Mouse (Mus musculus): ENCODE results near the gene Cdh20.
"Not testable (repeated sequence)": the region's sequence is repeated elsewhere in the genome, so short reads cannot be mapped to it uniquely, and the experiment has no call there.

Gene Cdh20

DNA sequence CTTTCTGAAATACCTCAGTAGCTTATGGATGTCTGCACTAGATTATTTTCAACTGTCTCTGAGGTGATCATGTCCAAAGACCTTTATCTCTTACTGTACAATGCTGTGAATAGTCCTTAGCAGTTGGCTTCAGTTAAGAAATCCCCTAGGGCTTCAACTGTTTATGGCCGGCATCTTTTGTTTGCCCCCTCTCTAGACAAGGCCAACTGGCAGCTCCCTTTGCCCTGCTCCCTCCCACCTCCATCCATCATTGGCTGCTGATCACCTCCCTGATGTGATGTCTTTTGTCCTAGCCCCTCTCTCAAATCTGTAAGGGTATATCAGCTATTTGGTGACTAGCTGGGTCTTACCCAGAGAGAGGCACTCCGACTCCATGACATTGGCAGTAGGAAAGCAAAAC, 148.2 kb downstream of the Cdh20 start:
- DNase-seq (ENCODE audit: low spot score): peak; percentile 37

DNA sequence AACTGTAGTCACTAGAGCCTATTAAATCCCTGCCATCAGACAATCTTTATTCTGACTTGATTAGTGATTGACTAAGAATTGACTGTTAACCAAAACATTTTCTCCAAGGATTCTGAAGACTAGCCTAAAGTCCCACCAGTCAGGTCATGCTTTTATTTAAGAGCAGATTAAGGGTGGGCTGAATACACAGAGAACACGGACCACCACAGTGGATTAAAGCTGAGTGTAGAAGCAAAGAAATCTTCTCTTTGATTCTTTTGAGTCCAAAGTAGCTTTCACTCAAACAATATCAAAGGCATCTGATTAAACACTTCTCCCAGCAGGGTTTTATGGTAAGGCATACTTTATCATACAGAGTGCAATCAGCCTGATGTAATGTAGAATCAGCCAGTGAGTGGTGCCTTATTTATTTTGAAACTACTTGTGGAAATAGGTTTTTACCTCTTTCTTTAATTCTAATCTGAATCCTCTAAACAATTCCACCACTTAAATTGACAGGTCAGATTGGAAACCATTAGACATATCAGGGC, 149.0 kb downstream of the Cdh20 start:
- no peak for DNase-seq (ENCODE audit: low spot score)

DNA sequence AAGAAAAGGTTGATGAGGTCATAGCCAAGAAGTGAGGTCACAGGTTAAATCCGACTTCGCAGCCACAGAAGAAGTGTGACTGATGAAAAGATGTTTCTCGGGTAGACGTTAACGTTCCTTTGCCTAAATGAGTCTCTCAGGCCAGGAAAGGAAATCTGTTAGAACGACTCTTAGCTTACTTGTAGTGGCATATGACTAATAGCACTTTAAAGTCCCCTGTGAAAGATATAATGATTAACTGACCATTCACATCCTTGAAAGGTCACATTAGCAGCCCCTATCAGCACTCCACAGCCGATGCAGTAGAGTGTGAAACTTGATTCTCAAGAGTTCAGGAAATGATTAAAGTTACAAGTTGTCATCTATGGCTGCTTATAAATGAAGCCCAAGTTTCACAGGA, 164.7 kb downstream of the Cdh20 start:
- DNase-seq (ENCODE audit: low spot score): peak; percentile 50

DNA sequence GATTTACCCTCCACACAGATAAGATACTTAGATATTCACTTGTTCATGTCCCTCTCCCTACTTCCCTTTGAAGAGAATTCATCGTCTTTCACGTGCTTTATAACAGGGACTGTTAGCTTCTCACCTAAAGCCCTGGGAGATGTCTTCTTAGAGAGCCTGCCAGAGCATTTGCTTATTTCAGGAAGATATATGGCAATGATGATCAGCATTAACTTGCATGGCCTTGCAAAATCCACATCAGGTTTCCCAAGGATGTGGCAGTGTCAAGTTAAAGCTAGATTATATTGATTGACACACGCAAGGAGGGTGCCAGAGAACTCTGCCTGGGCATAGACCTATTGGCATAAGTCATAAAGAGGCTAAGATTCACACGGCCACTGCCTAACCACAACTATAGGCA, 168.6 kb downstream of the Cdh20 start:
- no peak for DNase-seq (ENCODE audit: low spot score)

DNA sequence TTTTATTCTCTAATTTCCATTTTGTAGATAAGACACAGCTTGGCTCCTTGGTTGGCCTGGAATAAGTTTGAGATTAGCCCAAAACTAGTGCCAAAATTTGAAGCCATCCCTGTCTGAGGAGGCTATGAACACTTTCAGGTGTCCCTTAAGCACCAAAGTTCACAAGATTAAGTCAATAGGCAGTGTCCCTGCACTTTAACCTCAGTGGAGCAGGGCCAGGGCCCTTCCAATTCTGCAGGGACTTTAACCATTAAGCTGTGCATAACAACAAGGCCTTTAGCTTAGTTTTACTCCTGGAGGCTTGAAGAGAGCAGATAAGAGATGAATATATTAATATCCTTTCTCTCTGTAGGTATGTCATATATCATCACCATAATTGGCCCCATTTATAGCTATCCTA, 170.8 kb downstream of the Cdh20 start:
- DNase-seq (ENCODE audit: low spot score): no peak

- DNase-seq (ENCODE audit: low spot score): peak; percentile 75
Measured at GRCm38 (mm10) chr1:104944470-104945109, 176.3 kb downstream of the Cdh20 start.

GRCm38 (mm10) chr1:104945110-104945489, 176.8 kb downstream of the Cdh20 start:
- DNase-seq (ENCODE audit: low spot score): no peak

DNA sequence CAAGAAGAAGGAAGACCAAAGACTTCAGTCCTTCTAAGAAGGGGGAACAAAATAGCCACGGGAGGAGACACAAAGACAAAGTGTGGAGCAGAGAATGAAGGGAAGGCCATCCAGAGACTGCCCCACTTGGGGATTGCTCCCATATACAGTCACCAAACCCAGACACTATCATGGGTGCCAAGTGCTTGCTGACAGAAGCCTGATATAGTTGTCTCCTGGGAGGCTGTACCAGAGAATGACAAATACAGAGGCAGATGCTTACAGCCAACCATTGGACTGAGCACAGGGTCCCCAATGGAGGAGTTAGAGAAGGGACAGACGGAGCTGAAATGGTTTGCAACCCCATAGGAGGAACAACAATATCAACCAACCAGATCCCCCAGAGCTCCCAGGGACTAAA, 181.3 kb downstream of the Cdh20 start:
- not testable (repeated sequence) for DNase-seq (ENCODE audit: low spot score)

- DNase-seq (ENCODE audit: low spot score): peak; percentile 13
Measured at GRCm38 (mm10) chr1:104957046-104957445, 188.7 kb downstream of the Cdh20 start.

- no peak for DNase-seq (ENCODE audit: low spot score)
Measured at GRCm38 (mm10) chr1:104961670-104962069, 193.3 kb downstream of the Cdh20 start.

GRCm38 (mm10) chr1:104962257-104962656, 193.9 kb downstream of the Cdh20 start:
- no peak for DNase-seq (ENCODE audit: low spot score)

GRCm38 (mm10) chr1:104979068-104979467, 210.7 kb downstream of the Cdh20 start:
- peak; percentile 25 for DNase-seq (ENCODE audit: low spot score)

- DNase-seq (ENCODE audit: low spot score): no peak
Measured at GRCm38 (mm10) chr1:104980273-104980672, 211.9 kb downstream of the Cdh20 start.

- peak; percentile 77 for DNase-seq (ENCODE audit: low spot score)
Measured at GRCm38 (mm10) chr1:104986222-104986973, 218.1 kb downstream of the Cdh20 start.

GRCm38 (mm10) chr1:104987526-104987925, 219.2 kb downstream of the Cdh20 start:
- DNase-seq (ENCODE audit: low spot score): no peak

- DNase-seq (ENCODE audit: low spot score): no peak
Measured at GRCm38 (mm10) chr1:104992441-104992840, 224.1 kb downstream of the Cdh20 start.

- peak; percentile 53 for DNase-seq (ENCODE audit: low spot score)
Measured at GRCm38 (mm10) chr1:104993905-104994611, 225.7 kb downstream of the Cdh20 start.

GRCm38 (mm10) chr1:104994612-104994986, 226.3 kb downstream of the Cdh20 start:
- DNase-seq (ENCODE audit: low spot score): no peak

GRCm38 (mm10) chr1:104997814-104998213, 229.5 kb downstream of the Cdh20 start:
- no peak for DNase-seq (ENCODE audit: low spot score)

DNA sequence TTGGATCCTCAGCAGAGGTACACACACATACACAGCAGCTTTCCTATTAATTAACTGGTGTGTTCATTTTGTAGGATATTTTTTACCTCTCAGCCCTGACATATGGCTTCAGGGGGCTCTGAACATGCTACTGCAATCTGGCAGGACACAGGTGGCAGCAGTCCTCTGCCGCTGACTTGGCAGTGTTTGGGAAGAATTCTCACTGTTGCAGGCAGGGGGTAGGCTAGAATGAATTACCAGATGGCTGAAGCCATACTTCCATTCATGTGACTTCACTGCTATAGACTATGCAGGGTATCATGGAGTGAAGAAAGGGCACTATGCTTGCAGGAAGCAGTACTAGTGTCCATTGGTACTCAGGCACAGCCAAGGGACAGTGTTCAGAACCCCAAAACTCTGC, 233.8 kb downstream of the Cdh20 start:
- DNase-seq (ENCODE audit: low spot score): no peak

GRCm38 (mm10) chr1:105003786-105004185, 235.5 kb downstream of the Cdh20 start:
- no peak for DNase-seq (ENCODE audit: low spot score)

- DNase-seq (ENCODE audit: low spot score): no peak
Measured at GRCm38 (mm10) chr1:105012616-105013015, 244.3 kb downstream of the Cdh20 start.

DNA sequence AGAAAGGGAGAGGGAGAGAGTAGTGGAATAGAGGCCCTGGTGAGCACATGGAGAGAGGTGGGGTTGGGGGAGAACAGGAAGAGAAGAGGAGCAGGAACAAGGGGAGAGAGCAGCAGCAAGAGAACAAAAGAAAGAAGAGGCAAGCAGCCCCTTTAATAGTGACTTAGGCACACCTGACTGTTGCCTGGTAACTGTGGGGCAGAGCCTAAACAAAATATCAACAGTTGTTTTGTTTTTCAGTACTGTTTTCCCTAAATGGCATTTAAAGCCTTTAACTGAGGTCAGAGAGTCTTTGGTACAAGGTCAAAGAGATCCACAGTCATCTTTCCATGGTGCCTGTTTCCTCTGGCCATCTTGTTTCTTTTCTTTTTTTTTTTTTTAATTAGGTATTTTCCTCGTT, 245.0 kb downstream of the Cdh20 start:
- DNase-seq (ENCODE audit: low spot score): no peak
